Mouse (Mus musculus) hindbrain, embryonic 12.5 days (tissue): Measurements from ENCODE around the gene Stox1. TPM values are rescaled to one million over a fixed set of nuclear protein-coding genes. Genes with fewer than 3 reads are reported as not detected.
A peak's percentile ranks its signal among the peaks of the same experiment; 100 is the strongest.

Experiments
- ATAC-seq: fragments of 200-750 bp; cut with Nextera tagmentation; 2 replicates; pipeline ENCODE4 v1.8.0; 2017; ENCODE audit warnings: moderate TSS enrichment; ENCODE audit not compliant: low FRiP score
- H3K27ac ChIP-seq: fragments of 300-500 bp; sonication (generic); 2 replicates; pipeline ENCODE4 v1.5.1; 2016; ENCODE audit warnings: mild to moderate bottlenecking
- H3K27me3 ChIP-seq: fragments of 300-500 bp; sonication (generic); 2 replicates; pipeline ENCODE4 v1.6.1; 2016; ENCODE audit warnings: mild to moderate bottlenecking
- H3K36me3 ChIP-seq: fragments of 300-500 bp; sonication (generic); 2 replicates; pipeline ENCODE4 v1.6.1; 2016; ENCODE audit warnings: mild to moderate bottlenecking
- H3K4me1 ChIP-seq: fragments of 300-500 bp; sonication (generic); 2 replicates; pipeline ENCODE4 v1.6.1; 2016
- H3K4me2 ChIP-seq: fragments of 300-500 bp; sonication (generic); replicated peaks from 2 replicates; pipeline ENCODE4 v1.6.1; 2016; ENCODE audit warnings: mild to moderate bottlenecking
- H3K4me3 ChIP-seq: fragments of 300-500 bp; sonication (generic); 2 replicates; pipeline ENCODE4 v1.5.1; 2016; ENCODE audit warnings: mild to moderate bottlenecking
- H3K9ac ChIP-seq: fragments of 300-500 bp; sonication (generic); 2 replicates; pipeline ENCODE4 v1.6.1; 2016; ENCODE audit warnings: mild to moderate bottlenecking, moderate library complexity
- H3K9me3 ChIP-seq: fragments of 300-500 bp; sonication (generic); replicated peaks from 2 replicates; pipeline ENCODE4 v1.6.1; 2016; ENCODE audit warnings: mild to moderate bottlenecking
- WGBS: fragments of 180-500 bp; shearing (Covaris S2); methylation state at CpG from one replicate; pipeline ENCODE4 v1.1.7; 2016; 5-methylcytosine and 5-hydroxymethylcytosine counted together
- polyA plus RNA-seq: library from polyadenylated mRNA; unstranded; fragments of >200 nt; fragmentation: Nextera tagmentation; extraction: Ambion mirVana; gene quantifications from 2 replicates; pipeline ENCODE4 v1.2.1, GENCODE M21; 2016

Stox1 gene
- polyA plus RNA-seq, 1 experiment from 2014 or later = 2.6 TPM

DNA sequence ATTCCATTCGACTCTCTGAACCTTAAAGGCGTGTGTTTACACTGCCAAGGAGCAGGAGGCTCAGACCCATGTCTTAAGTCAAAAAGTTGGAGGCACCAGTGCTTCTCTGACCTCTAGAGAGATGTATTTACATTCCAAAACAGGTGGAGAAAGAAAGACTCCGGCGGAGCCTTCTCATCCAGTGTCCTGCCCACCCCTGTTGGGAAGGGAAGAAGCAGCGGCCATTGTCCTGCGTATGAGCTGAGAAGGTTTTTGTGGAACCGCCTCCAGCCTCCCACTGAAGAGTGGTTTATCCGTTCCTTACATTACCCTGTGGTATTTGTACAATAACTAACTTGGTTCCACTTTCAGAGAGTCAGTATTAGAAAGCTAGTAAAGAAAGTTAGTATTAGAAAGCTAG is 33.2 kb downstream of the Stox1 start:
- H3K4me1 ChIP-seq = peaks cover 4% of the 10 kb centered on the region; the same call in 1 of the 2 replicates
- no peak overlapping the region for H3K9ac ChIP-seq
- ATAC-seq = no peak
- no peak overlapping the region for H3K4me2 ChIP-seq
- H3K36me3 ChIP-seq = no peaks in the 10 kb centered on the region
- H3K27ac ChIP-seq = no peak overlapping the region
- peaks cover 20% of the 10 kb centered on the region for H3K27me3 ChIP-seq
- H3K9me3 ChIP-seq = no peaks in the 10 kb centered on the region
- 55% methylated on average over 8 of the region's 8 CpGs for WGBS
- no peak overlapping the region for H3K4me3 ChIP-seq

DNA sequence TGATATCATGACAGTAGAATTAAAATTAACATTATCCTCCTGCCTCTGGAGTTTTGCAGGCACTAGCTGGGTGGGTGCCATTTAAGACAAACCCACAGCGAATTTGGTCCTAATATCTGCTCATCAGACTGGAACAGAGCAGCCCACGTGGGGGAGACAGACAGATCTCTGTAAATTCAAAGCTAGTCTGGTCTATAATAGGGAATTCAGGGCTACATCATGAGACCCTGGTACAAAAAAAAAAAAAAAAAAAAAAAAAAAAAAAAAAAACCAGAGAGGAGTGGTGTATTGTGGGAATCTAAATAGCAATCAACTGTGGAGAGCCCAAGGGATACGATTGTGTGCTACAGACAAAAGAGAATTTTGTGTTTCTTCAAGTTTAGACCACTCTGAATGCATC is 33.7 kb downstream of the Stox1 start:
- ATAC-seq = no peak
- H3K9ac ChIP-seq = no peak overlapping the region
- no peak overlapping the region for H3K4me2 ChIP-seq
- 76% methylated on average over 3 of the region's 3 CpGs for WGBS
- H3K36me3 ChIP-seq = no peaks in the 10 kb centered on the region
- H3K4me3 ChIP-seq = no peak overlapping the region
- no peak overlapping the region for H3K27ac ChIP-seq
- no peaks in the 10 kb centered on the region for H3K9me3 ChIP-seq
- H3K4me1 ChIP-seq = peaks cover 9% of the 10 kb centered on the region
- H3K27me3 ChIP-seq = peaks cover 20% of the 10 kb centered on the region

DNA sequence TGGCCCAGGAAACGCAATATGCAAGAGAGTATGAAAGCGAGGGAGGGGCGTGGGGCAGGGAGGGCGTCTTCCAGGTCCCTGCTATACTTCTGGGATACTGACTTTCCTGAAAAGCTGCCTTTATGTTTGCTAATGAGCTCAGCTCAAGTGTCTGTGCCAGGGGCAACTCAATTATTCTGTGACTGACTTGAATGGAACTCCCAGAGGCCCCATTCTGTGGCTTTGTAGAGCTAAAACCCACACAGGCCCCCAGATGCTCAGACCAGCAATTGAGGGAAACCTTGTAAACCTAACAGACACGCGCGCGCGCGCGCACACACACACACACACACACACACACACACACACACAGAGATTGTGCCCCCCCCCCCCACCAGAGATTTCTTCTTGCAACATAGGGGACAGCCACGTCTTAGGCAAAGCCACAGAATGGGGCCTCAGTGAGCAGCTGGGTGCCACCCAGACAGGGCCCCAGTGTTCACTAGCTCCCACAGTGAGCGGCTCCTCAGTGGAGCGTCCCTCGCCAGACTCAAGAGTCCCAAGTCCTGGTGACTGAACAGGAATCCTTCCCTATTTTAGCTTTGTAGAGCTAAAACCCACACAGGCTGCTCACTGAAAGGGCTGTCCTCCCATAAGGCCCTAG is 38.8 kb downstream of the Stox1 start:
- H3K9ac ChIP-seq = peak overlapping the region; percentile 38; the same call in 1 of the 2 replicates
- H3K4me2 ChIP-seq = peak overlapping the region; percentile 37
- ATAC-seq = peak; percentile 93
- H3K27ac ChIP-seq = peak overlapping the region; percentile 74
- H3K27me3 ChIP-seq = peaks cover 53% of the 10 kb centered on the region
- no peaks in the 10 kb centered on the region for H3K36me3 ChIP-seq
- H3K9me3 ChIP-seq = no peaks in the 10 kb centered on the region
- 27% methylated on average over 15 of the region's 15 CpGs for WGBS
- H3K4me3 ChIP-seq = no peak overlapping the region
- peaks cover 25% of the 10 kb centered on the region for H3K4me1 ChIP-seq

DNA sequence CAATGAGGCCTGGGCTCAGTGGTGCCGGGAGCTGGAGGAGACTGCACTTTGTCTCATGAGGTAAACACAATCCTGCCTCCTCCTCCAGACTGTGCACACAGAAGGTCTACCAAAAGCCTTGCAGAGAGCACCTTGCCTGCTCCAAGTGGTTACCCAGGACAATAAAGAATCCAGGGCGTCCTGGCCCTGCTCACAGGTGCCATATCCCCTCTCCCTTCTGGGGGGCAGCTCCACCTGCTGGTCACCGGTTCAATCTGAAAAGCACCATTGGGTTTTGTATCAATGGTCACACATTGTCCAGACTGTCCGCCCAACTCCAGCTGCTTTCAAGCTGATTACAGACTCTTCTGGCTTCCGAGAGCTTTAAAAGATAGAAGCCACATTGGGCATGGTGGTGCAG is 42.9 kb downstream of the Stox1 start:
- H3K27me3 ChIP-seq = peaks cover 43% of the 10 kb centered on the region
- H3K9ac ChIP-seq = no peak overlapping the region
- 57% methylated on average over 5 of the region's 5 CpGs for WGBS
- no peak overlapping the region for H3K4me3 ChIP-seq
- H3K36me3 ChIP-seq = no peaks in the 10 kb centered on the region
- no peak overlapping the region for H3K4me2 ChIP-seq
- H3K9me3 ChIP-seq = no peaks in the 10 kb centered on the region; the same call in none of the 2 replicates
- ATAC-seq = no peak
- peaks cover 23% of the 10 kb centered on the region for H3K4me1 ChIP-seq
- H3K27ac ChIP-seq = no peak overlapping the region

DNA sequence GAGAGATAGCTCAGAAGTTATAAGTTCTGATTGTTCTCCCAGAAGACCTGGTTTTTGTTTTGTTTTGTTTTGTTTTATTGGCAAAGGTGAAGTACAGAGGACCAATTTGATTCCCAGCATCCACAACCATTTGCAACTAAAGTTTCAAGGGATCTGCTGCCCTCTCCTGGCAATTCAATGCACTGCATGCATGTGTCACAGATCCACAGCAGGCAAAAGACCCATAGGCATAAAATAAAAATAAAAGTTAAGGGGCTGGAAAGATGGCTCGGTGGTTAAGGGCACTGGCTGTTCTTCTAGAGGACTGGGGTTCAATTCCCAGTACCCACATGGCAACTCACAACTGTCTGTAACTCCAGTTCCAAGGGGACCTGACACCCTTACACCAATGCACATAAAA is 46.1 kb downstream of the Stox1 start:
- peaks cover 27% of the 10 kb centered on the region for H3K27me3 ChIP-seq
- H3K36me3 ChIP-seq = no peaks in the 10 kb centered on the region
- H3K4me1 ChIP-seq = no peaks in the 10 kb centered on the region
- no peak for ATAC-seq
- no peak overlapping the region for H3K4me3 ChIP-seq
- H3K9me3 ChIP-seq = no peaks in the 10 kb centered on the region; the same call in none of the 2 replicates
- H3K9ac ChIP-seq = no peak overlapping the region
- H3K4me2 ChIP-seq = no peak overlapping the region
- H3K27ac ChIP-seq = no peak overlapping the region
- 88% methylated on average over 1 of the region's 1 CpGs for WGBS

DNA sequence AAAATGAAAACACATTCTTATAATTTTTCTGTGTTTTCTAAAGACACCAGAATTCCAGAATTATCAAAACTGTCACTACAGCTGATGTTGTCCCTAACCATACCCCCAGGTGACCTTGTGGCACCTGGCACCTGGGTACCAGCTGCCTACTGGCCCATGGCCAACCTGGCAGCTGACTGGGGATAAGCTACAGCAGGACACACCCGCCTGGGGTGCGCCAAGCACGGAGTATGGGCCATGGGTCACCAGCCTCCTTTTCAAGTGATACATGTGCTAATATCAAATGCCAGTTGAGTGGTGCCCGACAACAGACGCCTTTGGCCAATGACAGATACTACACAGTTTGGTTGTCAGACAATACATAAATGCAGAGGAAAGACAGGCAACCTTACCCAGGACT is 48.6 kb downstream of the Stox1 start:
- no peaks in the 10 kb centered on the region; the same call in none of the 2 replicates for H3K9me3 ChIP-seq
- H3K36me3 ChIP-seq = no peaks in the 10 kb centered on the region
- no peak overlapping the region for H3K27ac ChIP-seq
- 79% methylated on average over 5 of the region's 5 CpGs for WGBS
- H3K4me3 ChIP-seq = no peak overlapping the region
- no peaks in the 10 kb centered on the region for H3K4me1 ChIP-seq
- peaks cover 9% of the 10 kb centered on the region; the same call in 1 of the 2 replicates for H3K27me3 ChIP-seq
- no peak overlapping the region for H3K9ac ChIP-seq
- no peak overlapping the region for H3K4me2 ChIP-seq
- no peak for ATAC-seq

DNA sequence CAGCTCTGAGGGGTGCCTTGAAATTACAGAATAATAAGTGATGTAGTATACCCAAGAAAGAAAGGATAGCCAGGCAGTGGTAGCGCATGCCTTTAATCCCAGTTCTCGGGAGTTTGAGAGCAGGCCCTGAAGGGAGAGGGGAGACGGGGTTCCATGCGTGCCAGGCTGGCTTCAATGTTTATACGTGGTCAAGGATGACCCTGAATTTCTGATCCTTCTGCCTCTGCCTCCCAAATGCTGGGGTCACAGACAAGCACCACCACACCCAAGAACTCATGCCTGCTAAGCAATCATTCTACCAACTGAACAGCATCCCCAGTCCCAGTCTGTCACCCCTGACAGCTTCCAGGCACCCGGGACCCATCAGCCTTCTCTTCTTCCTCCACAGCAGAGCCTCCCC is 49.7 kb downstream of the Stox1 start:
- 86% methylated on average over 6 of the region's 6 CpGs for WGBS
- Histone ChIP-seq H3K27ac (no peak overlapping the region), H3K4me2 (no peak overlapping the region), H3K27me3 (peaks cover 4% of the 10 kb centered on the region; the same call in 1 of the 2 replicates), H3K9me3 (no peaks in the 10 kb centered on the region; the same call in none of the 2 replicates), H3K36me3 (no peaks in the 10 kb centered on the region), H3K4me1 (no peaks in the 10 kb centered on the region), H3K4me3 (no peak overlapping the region), H3K9ac (no peak overlapping the region)
- ATAC-seq = no peak

DNA sequence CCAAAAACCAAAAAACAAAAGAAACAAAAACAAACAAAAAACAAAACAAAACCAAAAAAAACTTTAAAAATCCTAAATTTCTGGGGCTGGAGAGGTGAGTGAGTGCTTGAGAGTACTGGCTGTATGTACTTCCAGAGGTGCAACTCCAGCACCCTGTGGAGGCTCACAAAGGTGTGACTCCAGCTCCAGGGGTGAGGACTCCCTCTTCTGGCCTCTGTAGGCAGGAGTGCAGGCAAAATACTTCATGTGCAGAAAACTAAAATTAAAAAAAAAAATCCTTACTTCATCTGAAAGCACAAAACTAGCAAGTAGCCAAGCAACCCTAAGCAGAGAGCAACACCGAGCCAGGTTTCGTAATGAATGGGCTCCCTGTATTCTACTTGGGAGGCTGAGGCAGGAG is 53.6 kb downstream of the Stox1 start:
- no peak overlapping the region for H3K4me3 ChIP-seq
- no peaks in the 10 kb centered on the region for H3K4me1 ChIP-seq
- ATAC-seq = no peak
- no peaks in the 10 kb centered on the region for H3K9me3 ChIP-seq
- no peak overlapping the region for H3K27ac ChIP-seq
- H3K36me3 ChIP-seq = no peaks in the 10 kb centered on the region
- no peak overlapping the region for H3K9ac ChIP-seq
- H3K27me3 ChIP-seq = no peaks in the 10 kb centered on the region
- H3K4me2 ChIP-seq = no peak overlapping the region
- 97% methylated on average over 2 of the region's 2 CpGs for WGBS

DNA sequence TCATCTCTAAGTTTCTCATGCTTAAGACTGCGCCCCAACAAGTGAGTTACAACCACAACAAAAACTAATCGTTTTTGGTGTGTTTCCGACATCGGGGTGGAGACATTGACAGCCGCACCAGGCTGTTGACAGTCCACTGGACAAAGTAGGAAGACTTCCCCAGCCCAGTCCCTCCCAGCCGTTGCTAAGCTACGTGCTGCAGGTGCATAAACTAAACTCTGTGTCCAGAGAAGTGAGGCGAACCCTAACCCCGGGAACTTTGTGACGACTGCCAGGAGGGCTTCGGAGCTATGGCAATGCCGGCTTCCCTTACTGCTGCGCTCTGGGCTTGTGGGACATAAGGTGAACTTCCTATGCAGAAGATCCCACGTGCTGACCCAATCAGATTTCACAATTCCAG is 56.7 kb downstream of the Stox1 start:
- Histone ChIP-seq H3K4me1 (no peaks in the 10 kb centered on the region), H3K9ac (no peak overlapping the region), H3K36me3 (no peaks in the 10 kb centered on the region), H3K27ac (no peak overlapping the region), H3K4me3 (no peak overlapping the region), H3K4me2 (no peak overlapping the region), H3K9me3 (no peaks in the 10 kb centered on the region), H3K27me3 (no peaks in the 10 kb centered on the region)
- 80% methylated on average over 14 of the region's 14 CpGs for WGBS
- no peak for ATAC-seq

DNA sequence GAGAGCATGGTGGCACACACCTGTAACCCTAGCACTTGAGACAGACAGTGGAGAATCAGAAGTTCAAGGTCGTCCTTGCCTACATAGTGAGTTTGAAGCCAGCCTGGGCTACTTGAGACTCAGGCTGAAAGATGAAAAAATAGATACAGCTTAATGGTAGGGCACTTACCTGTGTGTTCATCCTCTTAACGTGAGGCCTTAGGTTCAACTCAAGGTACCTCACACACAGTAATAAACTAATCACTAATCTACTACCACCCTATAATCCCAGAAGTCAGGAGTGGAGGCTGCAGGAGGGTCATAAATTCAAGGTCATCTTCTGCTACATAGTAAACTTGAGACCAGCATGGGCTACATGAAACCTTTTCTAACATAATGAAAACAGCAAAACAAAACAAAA is 57.5 kb downstream of the Stox1 start:
- ATAC-seq = no peak
- 78% methylated on average over 2 of the region's 2 CpGs for WGBS
- H3K4me1 ChIP-seq = no peaks in the 10 kb centered on the region

DNA sequence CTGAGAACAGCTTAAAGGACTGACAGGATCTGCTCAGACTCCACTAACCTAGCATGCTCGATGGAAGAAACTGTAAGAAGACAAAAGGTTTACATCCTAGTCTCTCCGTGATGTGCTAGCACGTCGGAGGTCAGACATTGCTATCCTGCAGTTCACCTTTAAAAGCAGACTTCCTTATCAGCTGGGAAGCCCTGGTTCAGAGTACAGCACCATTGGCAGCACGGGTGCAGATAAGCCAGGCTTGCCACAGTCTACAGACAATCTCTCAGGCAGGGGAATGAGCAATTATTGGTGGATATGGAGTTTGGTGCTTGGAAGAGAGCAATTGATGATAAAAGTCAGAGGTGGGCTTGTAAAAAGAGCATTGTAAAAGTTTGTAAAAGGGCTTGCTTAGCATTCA is 57.9 kb downstream of the Stox1 start:
- Histone ChIP-seq H3K4me2 (no peak overlapping the region), H3K9ac (no peak overlapping the region), H3K27me3 (no peaks in the 10 kb centered on the region), H3K27ac (no peak overlapping the region), H3K4me3 (no peak overlapping the region), H3K36me3 (no peaks in the 10 kb centered on the region), H3K4me1 (no peaks in the 10 kb centered on the region), H3K9me3 (no peaks in the 10 kb centered on the region)
- WGBS = 85% methylated on average over 5 of the region's 5 CpGs
- no peak for ATAC-seq

More for the DNA sequence above, 57.5 kb downstream of the Stox1 start:
- Histone ChIP-seq H3K27ac (no peak overlapping the region), H3K9ac (no peak overlapping the region), H3K36me3 (no peaks in the 10 kb centered on the region), H3K4me2 (no peak overlapping the region), H3K9me3 (no peaks in the 10 kb centered on the region), H3K4me3 (no peak overlapping the region), H3K27me3 (no peaks in the 10 kb centered on the region)

DNA sequence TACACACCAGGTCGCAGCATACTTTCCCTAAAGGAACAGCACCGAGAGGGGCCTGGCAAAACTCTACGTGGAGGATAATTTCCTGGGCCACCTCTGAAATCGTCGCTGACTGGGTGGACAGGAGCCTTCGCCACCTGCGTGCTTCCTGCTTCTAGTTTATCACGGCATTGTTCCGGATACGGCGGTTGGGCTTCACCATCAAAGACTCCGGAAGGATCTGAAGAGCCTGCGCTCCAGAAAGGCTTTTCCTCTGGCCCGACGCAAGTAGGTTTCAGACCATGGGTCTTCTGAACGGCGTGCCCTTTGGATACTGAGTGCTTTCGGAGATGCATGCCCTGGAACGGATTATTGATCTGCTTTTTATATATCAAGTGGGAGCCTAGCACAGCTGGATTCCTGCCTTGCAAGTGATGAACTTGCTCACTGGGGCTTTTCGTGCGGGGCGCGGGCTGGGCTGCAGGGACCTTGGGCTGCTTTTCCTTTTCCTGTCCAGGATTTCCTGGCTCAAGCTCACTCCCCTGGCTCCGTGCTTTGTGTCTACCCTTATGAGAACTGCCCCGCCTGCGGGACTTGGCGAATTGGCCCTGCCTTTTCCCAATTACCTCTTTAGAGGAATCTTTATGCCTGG is 60.9 kb downstream of the Stox1 start:
- no peak overlapping the region; the same call in 1 of the 2 replicates for H3K4me2 ChIP-seq

DNA sequence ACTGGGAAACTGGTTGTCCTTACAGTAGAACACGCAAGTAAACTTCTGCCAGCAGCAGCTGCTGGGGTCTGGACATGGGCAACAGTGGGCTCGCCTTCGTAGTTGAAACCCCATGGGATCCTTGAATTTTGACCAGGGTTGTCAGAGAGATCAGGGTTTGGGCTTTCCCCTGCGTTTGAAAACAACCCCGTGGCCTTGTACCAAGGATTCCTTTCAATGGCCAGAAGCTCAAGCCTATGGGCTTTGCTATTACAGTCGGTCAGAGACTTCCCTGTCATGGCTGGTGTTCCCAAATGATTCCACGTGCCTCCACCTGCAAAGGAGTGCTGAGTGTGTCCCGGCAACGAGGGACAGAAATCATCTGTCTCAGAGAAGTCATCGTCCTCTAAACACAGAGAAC is 61.8 kb downstream of the Stox1 start:
- Histone ChIP-seq H3K4me1 (no peaks in the 10 kb centered on the region), H3K27ac (no peak overlapping the region), H3K9ac (no peak overlapping the region), H3K27me3 (no peaks in the 10 kb centered on the region), H3K9me3 (no peaks in the 10 kb centered on the region), H3K36me3 (no peaks in the 10 kb centered on the region), H3K4me2 (no peak overlapping the region), H3K4me3 (no peak overlapping the region)
- ATAC-seq = no peak
- 84% methylated on average over 10 of the region's 10 CpGs for WGBS

More for the DNA sequence above, 60.9 kb downstream of the Stox1 start:
- Histone ChIP-seq H3K9ac (no peak overlapping the region), H3K9me3 (no peaks in the 10 kb centered on the region), H3K27ac (no peak overlapping the region), H3K36me3 (no peaks in the 10 kb centered on the region), H3K27me3 (no peaks in the 10 kb centered on the region), H3K4me3 (no peak overlapping the region), H3K4me1 (no peaks in the 10 kb centered on the region)
- 57% methylated on average over 27 of the region's 27 CpGs for WGBS
- ATAC-seq = no peak
